Mouse (Mus musculus): Measurements from ENCODE around the gene Prkar1b. TPM values are rescaled to one million over a fixed set of nuclear protein-coding genes. Genes with fewer than 3 reads are reported as not detected.

Gene Prkar1b
- total RNA-seq, 2 experiments from 2014 or later = 1.1 to 2.1 TPM

DNA sequence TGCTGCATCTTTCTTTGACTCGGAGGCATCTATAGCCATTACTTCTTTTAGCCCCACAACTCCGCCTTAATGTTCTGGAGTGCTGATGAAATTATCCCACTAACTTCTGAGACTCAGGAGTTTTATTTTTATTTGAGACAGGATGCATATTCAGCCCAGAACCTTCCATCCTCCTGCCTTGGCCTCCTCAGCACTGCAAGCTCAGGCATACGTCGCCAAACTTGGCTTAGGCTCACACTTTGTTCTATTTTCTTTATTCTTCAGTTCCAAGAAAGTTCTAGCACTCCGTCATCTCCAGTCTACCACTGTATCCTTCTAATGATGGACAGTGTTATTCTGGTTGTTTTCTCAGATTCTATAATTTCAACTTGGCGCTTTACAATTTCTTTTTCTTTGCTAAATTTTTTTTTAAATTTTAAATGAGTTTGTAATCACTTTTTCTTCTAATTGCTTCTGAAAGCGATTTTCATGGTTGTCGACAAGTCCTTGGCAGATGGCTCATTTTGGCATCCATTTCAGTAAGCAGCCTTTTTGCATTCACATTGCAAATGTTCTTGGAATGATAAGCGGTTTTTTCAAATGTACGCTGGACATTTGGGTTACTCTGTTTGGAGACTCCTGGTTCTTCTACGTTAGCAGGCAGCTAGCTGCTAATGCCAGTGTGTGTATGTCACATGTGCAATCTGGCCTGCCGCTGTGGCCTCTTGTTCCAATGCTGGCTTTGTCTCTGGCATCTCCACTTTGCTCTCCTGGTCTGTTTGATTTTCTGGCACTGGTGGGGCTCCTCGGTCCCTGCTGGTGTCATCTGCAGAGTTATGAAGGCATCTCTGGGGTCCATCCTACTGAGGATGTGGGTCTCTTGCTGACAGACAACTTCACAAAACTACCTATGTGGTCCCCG, 2.4 kb downstream of the Prkar1b start:
- no peak for DNase-seq

DNA sequence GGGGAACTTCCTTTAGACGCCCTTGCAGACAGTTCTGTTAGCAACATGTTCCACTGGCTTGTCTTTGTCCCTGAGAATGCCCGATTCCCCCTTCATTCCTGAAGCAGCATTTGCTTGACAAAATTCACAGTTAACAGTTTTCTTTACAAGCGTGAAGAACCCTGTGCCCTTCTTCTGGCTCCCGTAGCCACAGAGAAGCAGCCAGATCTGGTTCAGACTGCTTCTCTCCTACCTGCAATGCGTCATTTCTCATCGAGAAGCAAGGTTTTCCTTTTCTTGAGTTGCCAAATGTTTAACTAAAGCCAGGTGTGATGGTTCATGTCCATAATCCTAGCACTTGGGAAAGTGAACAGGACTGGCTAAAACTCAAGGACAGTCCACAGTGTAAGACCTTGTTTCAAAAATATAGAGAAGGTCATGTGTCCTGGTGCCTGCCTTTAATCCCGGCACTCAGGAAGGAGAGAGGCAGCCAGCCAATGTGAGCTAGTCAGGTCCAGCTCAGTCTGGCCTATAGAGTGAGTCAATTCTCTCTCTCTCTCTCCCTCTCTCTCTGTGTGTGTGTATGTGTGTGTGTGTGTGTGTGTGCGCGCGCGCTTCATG, 3.2 kb downstream of the Prkar1b start:
- DNase-seq = no peak
- intact Hi-C loops (cut with DNase I; ENCODE audit: low total_unique reads) = no loop called here

More for the DNA sequence above, 2.4 kb downstream of the Prkar1b start:
- intact Hi-C loops (cut with DNase I; ENCODE audit: low total_unique reads) = no loop called here

DNA sequence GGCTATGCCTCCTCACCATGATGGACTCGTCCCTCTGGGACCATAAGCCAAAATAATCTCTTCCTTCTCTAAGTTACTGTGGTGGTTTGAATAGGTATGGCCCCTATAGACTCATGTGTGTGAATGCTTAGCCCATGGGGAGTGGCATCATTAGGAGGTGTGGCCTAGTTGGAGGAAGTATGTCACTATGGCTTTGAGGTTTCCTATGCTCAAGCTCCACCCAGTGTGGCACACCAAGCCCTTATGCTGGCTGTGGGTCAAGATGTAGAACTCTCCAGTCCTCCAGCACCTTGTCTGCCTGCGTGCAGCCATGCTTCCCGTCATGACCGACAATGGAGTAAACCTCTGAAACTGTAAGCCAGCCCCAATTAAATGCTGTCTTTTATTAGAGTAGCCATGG, 4.1 kb downstream of the Prkar1b start:
- intact Hi-C loops (cut with DNase I; ENCODE audit: low total_unique reads) = no loop called here

DNA sequence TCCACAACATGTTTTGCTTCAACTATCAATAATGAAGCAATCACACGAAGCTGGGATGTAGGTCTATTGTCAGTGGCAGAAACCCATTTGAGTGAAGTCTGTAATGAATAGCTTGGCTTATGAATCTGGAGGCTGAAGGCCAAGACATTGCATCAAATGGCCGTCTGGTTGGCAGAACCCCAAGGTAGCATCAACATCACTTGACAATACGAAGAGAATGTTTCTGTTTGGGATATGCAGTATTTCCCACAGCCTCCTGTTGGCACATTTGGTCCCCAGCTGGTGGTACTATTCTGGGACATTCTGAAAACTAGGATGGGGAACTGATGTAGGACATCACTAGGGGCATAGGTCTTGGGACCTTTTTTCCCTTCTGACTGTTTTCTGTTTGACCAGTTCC, 5.9 kb downstream of the Prkar1b start:
- DNase-seq = no peak
- intact Hi-C loops (cut with DNase I; ENCODE audit: low total_unique reads) = no loop called here

More for the DNA sequence above, 4.1 kb downstream of the Prkar1b start:
- no peak for DNase-seq

DNA sequence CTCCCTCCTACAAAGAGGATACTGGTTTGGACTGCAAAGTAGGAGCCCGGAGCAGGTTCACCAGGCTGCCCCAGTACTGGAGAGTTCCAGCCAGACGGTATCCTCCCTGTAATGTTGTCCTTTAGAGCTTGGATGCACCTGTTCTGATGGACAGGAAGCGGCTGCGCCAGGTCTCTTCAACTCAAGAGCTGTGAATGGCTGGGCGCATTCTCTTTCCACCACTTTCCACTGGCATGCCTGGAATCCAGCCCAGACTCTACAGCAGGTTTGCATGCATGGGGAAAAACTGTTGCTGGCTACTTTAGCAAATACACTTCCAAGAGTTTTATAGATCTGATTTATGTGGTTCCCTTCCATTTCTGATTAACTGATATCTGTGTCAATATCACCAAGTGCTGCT, 8.5 kb downstream of the Prkar1b start:
- no peak for DNase-seq
- intact Hi-C loops (cut with DNase I; ENCODE audit: low total_unique reads) = no loop called here

DNA sequence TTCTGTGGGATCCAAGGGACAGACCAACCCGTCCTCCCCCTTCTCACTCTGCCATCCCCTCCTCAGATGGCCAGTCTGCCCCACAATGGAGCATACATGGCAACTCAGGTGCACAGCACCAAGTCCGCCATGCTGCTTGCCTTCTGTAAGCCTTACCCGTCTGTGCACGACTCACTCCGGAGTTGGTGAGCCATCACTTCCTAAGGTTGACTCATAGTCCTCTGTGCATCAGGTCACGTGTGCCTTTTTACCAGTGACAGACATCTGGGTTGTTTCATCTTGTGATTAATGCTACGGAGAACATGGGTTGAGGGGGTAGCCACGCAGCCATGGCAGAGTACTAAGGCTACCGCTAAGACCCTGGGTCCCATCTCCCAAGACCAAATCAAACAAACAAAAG, 9.2 kb downstream of the Prkar1b start:
- intact Hi-C loops (cut with DNase I; ENCODE audit: low total_unique reads) = no loop called here
- no peak for DNase-seq

DNA sequence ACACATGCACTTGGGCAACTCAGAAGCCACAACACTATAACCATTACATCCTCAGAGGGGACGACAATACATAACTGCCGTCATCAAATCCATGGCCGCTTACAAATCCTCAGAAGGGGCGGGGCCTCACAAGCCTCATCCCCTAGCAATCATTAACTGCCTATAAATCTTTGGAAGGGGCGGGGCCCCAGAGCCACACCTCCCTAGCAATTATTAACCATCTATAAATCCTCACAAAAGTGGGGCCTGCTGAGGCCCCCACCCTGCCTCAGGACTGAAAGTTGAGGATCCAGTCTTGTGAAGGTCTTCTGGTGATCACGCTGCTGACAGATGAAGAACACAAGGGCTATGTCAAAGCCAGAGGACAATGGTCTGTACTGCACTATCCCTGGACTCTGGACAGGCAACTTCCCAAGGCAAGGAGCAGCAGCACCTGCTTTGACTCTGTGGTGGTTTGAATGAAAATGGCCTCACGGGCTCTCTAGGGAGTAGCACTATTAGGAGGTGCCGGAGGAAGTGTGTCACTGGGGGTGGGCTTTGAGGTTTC, 10.8 kb downstream of the Prkar1b start:
- intact Hi-C loops (cut with DNase I; ENCODE audit: low total_unique reads) = no loop called here
- no peak for DNase-seq

DNA sequence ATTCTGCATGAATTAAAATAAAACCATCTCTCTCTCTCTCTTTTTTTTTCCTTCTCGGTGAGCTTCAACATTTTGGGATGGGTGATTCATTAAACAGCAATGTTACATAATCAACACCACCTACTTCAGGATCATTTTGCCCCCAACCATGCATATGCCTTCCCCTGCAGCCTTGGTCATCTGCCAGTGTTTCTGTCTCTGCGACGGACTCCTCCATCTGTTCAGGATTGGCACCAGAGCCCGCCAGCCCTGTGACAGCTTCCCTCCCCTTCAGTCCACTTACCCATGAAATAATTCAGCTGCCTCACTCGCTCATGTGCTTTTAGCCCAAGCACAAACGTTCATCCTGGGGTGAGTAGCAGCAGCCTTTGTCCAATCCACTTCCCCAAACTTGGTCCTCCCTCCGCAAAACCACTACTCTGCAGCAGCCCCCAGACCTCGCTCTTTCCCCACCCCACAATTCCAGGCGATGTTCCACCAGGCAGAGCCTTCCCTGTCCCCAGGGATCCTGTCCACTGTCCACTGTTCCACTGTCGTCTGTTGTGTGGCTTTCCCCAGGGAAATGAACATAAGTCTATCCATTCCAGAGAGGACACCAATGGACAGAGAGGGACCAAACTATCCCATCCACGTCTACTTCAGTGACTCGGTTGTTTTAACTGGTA, 11.4 kb downstream of the Prkar1b start:
- peak; percentile 48 for DNase-seq
- intact Hi-C loops (cut with DNase I; ENCODE audit: low total_unique reads) = no loop called here

DNA sequence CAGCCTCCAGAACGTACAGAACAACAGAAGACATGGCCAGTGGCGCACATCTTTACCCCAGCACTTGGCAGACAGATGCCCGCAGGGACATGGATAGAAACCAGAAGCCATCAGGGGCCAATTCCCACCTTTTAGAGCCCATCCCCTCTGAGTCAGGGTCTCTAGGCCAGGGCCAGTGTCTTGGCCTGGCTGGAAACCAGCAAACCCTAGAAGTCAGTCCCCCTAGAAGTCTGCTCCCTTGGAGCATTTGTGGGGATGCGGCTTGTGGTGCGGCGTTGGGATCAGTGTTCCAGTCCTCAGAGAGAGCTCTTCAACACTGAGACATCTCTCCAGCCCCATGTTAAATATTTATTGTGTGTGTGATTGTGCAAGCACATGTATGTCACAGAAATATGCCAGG, 12.6 kb downstream of the Prkar1b start:
- intact Hi-C loops (cut with DNase I; ENCODE audit: low total_unique reads) = no loop called here
- no peak for DNase-seq

DNA sequence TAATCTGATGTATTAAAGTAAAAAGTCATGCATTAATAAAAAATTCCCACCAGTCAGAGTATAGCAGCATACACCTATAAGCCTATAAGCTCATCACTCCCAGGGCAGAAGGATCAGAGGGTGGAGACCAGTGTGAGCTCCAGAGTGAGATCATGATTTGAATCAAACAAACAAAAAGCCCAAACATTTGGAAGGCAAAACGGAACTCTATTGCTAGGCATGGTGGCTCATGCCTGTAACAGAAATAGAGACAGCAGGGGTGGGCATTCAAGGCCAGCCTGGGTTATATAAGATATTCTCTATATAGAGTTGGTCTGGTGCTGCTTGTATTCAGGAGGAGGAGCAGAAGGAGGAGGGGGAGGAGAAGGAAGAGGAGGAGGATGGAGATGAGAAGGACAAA, 13.5 kb downstream of the Prkar1b start:
- intact Hi-C loops (cut with DNase I; ENCODE audit: low total_unique reads) = no loop called here
- DNase-seq = no peak

DNA sequence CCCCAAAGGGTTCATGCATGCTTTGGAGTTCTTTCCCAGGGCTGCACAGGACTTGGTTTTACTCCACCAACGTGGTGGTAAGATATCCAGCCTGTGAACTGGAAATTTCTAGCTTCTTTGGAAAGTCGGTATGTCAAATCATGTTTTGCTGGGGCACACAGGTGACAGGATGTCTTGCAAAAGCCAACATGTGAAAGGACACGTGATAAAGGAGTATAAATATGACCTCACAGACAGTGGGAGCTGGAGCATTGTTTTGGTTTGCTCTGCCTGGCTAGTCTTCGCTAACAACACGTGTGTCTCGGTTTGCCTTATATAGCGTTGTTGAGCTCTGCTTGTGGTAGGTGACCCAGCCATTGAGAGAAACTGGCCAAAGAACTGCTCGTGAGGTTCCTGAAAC, 15.3 kb downstream of the Prkar1b start:
- intact Hi-C loops (cut with DNase I; ENCODE audit: low total_unique reads) = no loop called here
- no peak for DNase-seq

DNA sequence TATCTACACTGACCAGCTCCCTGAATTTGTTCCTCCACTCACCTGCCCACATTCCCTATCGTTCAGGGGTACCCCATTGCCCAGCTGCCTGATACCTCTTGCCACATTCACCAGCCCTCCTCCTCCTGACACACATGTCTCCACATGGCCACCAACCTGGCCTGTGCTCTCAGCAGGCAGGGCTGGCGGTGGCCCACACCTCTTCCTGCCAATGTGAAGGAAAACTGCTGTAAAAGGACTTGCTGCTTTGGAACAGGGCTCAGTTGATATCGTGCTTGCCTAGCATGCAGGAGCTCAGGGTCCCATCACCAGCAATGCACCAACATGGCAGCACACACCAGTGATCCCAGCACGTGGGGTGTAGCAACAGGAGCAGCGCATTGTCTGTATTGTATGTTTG, 19.4 kb downstream of the Prkar1b start:
- intact Hi-C loops (cut with DNase I; ENCODE audit: low total_unique reads) = no loop called here
- DNase-seq = no peak

DNA sequence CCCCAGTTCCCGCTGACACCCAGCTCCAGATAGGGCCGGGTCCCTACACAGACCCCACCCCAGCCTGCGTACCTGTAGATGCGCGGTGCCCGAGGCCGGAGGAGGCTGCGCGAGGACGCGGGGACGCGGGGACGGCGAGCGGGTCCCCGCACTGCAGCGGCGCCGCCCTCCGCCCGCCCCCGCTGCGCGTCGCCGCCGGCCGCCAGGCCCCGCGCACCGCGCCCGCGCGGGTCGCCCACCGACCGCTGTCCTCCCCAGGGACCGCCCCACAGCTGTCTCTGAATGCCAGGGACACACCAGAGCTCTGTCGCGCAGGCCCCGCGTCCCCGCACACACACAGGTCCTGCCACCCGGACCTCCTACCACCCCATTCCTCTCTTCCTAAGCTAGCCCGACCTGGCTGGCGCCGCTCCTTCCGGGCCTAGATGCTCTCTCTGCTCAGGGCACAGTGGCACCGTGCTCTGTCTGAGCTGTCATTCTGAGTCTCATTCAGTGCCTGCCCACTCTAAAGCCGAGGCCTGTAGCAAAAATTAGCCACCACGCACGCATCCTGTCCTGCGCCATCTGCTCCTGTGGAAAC, 20.1 kb downstream of the Prkar1b start:
- DNase-seq = no peak
- intact Hi-C loops (cut with DNase I; ENCODE audit: low total_unique reads) = no loop called here

DNA sequence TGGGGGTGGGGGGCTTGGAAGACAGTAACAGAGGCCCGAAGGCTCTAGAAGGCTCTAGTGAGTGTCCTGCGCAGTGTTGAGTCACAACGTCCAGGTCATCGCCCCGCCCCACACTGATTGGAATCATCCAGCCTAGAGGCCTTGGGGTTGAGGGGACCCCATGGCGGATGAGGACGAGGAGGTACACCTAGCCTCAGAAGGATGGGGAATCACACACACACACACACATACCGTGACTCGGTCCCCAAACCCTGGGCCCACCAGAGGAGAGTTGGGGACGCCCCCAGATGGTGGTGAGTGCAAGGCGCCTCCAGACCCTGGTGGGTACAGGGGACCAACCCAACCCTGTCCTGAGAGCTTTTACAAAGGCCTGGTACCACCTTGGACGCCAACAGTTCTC, 20.7 kb downstream of the Prkar1b start:
- intact Hi-C loops (cut with DNase I; ENCODE audit: low total_unique reads) = no loop called here
- no peak for DNase-seq

DNA sequence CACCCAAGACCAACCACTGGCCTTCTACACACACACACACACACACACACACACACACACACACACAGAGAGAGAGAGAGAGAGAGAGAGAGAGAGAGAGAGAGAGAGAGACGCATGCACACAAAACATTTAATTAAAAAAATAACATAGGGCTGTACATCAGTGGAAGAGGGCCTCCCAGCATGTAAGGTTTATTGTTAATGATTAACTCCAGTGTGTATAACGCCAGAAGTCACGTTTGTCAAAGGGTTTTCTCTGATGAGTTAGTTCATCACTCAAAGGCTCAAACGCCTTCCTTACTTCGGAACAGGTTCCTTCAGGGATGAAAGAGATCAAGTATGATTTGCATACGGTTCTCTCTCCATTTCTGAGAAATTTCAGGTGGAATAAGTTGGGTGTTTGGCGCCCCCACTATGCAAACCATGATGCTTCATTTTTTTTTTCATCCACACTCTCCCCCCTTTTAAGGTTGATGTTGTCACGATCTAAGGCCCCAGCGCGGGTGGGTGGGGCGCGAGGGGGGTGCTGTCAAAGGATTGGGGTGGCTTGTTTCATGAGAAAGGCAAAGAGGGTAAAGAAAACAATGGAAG, 21.2 kb downstream of the Prkar1b start:
- intact Hi-C loops (cut with DNase I; ENCODE audit: low total_unique reads) = no loop called here
- no peak for DNase-seq

DNA sequence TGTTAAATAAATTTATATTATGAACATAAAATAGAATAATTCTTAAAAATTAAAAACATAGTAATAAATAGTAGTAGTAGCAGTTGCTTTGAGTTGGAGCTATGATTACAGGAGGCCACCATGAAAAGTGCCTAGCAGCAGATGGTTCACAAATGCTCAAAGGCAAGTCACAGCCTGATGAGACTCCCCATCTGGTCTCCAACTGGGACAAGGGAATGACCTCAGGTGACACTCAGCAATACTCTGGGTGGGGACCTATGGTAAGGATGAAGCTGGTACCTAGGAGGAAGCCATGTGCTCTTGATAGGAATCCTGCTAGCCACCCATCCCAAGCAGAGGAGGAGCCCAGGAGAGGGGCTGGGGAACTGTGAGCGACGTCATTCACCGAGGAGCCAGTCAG, 24.1 kb downstream of the Prkar1b start:
- no peak for DNase-seq
- intact Hi-C loops (cut with DNase I; ENCODE audit: low total_unique reads) = no loop called here

DNA sequence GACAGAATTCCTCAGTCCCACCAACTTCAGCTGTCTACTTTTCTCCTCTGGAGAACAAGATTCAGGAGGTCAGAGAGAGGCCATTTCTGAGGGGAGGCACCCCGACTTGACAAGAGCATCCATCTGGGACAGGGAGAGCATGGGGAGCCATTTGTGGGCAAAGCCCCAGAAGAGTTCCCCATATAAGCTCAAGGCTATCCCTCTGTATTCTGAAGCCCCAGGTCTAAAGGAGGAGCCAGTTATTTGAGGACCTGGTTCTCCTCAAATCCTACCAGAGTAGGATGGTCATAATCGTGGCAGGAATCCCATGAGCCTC, 30.9 kb downstream of the Prkar1b start:
- no peak for DNase-seq
- intact Hi-C loops (cut with DNase I; ENCODE audit: low total_unique reads) = no loop called here

DNA sequence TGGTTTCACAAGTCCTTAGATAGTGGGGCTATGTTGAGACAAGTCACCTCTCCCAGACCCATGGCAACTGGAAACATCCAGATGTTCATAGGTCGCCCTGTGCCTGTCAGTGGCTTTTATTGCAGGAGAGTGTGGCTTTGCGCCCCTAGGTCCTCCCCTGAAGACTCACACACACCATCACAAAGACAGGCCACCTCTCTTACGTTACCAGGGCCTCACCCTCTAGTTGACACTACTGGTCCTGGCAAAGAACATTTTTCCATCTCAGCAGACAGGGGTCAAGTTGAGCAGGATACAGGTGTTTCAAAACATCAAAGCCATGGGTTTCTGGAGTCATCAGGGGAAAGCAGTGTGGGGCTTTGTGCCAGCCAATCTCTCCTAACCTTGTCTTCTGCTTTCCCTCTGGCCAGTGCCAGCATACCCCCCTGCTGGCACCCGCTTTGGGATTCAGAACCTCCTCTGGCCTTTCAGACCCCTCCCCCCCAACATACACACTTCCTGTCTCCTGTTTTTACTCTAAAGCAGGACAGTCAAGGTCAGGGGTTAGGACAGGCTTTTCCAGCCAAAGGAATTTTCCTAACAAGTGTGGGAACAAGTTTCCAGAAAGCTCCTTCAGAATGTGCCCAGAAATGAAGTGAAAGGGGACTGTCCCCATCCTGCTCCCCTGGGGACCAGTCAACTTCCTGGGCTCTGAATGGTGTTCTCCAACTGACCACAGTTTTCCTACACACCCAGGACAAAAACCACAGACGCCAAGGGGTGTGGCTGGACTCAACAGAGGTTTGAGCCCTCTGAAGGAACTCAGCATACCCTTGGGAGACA, 31.5 kb downstream of the Prkar1b start:
- intact Hi-C loops (cut with DNase I; ENCODE audit: low total_unique reads) = no loop called here
- DNase-seq = no peak

DNA sequence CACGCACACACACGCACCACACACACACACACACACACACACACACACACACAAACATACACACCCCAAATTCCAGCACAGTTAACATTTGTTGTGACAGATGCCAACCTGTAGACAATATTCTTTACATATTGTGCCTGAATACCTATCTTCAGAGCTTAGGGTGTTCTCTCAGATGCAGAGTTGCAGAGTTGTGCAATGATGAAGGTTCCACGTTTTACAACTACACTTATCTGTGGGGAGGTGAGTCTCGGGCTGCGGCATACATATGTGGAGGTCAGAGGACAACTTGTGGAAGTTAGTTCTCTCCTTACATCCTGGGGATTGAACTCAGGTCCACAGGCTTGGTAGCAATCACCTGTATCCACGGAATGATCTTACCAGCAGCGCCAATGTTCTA, 34.3 kb downstream of the Prkar1b start:
- no peak for DNase-seq
- intact Hi-C loops (cut with DNase I; ENCODE audit: low total_unique reads) = no loop called here

Measured in gastrocnemius, postnatal 14 days (tissue).